Mouse (Mus musculus) forebrain, embryonic 12.5 days (tissue): ENCODE data around the gene Rab43. TPM values are rescaled to one million over a fixed set of nuclear protein-coding genes. Genes with fewer than 3 reads are reported as not detected.

Experiments used
- ATAC-seq: fragments of 200-750 bp; cut with Nextera tagmentation; 2 replicates; pipeline ENCODE4 v1.8.0; 2017; ENCODE audit warnings: moderate TSS enrichment; ENCODE audit not compliant: low FRiP score
- H3K27ac ChIP-seq: fragments of 300-500 bp; sonication (generic); 2 replicates; pipeline ENCODE4 v1.5.1; 2016; ENCODE audit warnings: mild to moderate bottlenecking
- H3K27me3 ChIP-seq: fragments of 300-500 bp; sonication (generic); 2 replicates; pipeline ENCODE4 v1.6.1; 2016; ENCODE audit warnings: mild to moderate bottlenecking
- H3K36me3 ChIP-seq: fragments of 300-500 bp; sonication (generic); replicated peaks from 2 replicates; pipeline ENCODE4 v1.6.1; 2016; ENCODE audit warnings: mild to moderate bottlenecking
- H3K4me1 ChIP-seq: fragments of 300-500 bp; sonication (generic); 2 replicates; pipeline ENCODE4 v1.6.1; 2016
- H3K4me2 ChIP-seq: fragments of 300-500 bp; sonication (generic); 2 replicates; pipeline ENCODE4 v1.6.1; 2016; ENCODE audit warnings: mild to moderate bottlenecking, moderate library complexity
- H3K4me3 ChIP-seq: fragments of 300-500 bp; sonication (generic); replicated peaks from 2 replicates; pipeline ENCODE4 v1.5.1; 2016; ENCODE audit warnings: mild to moderate bottlenecking
- H3K9ac ChIP-seq: fragments of 300-500 bp; sonication (generic); 2 replicates; pipeline ENCODE4 v1.6.1; 2016; ENCODE audit warnings: mild to moderate bottlenecking
- H3K9me3 ChIP-seq: fragments of 300-500 bp; sonication (generic); 2 replicates; pipeline ENCODE4 v1.6.1; 2016
- WGBS: fragments of 180-500 bp; shearing (Covaris S2); methylation state at CpG from one replicate; pipeline ENCODE4 v1.1.7; 2016; 5-methylcytosine and 5-hydroxymethylcytosine counted together
- polyA plus RNA-seq: library from polyadenylated mRNA; unstranded; fragments of >200 nt; fragmentation: Nextera tagmentation; extraction: Ambion mirVana; gene quantifications from 2 replicates; pipeline ENCODE4 v1.2.1, GENCODE M21; 2016

Rab43 gene
- polyA plus RNA-seq, 1 experiment from 2014 or later, result 7.7 TPM

DNA sequence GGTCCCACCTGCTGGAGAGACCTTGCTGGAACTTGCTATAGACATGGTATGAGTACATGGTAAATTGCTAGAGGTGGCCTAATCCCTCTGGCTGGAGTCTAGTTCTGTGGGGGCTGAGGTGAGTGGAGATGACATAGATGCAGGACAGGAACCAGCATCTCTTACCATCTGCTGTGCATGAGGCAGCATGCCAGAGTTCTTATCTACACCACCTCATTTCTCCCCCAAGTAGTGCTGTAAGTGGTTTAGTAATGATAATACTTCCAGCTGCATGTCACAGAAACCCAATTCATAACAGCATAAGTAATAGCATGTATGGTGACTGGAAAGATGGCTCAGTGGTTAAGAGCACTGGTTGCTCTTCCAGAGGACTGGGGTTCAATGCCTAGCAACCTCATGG lies 71.5 kb downstream of the Rab43 start:
- Histone ChIP-seq H3K27me3 (0 out of 2 replicates have a peak, but pooled peaks cover 9% of the 10 kb centered on the region), H3K9ac (no peak overlapping the region), H3K4me2 (no peak overlapping the region), H3K4me3 (no peak overlapping the region), H3K9me3 (no peaks in the 10 kb centered on the region), H3K27ac (no peak overlapping the region), H3K36me3 (no peaks in the 10 kb centered on the region), H3K4me1 (peaks cover 10% of the 10 kb centered on the region)
- no peak for ATAC-seq

- Histone ChIP-seq H3K27ac (no peak overlapping the region), H3K27me3 (peaks cover 14% of the 10 kb centered on the region), H3K4me1 (peaks cover 10% of the 10 kb centered on the region), H3K9me3 (no peaks in the 10 kb centered on the region), H3K36me3 (no peaks in the 10 kb centered on the region), H3K4me2 (no peak overlapping the region), H3K4me3 (no peak overlapping the region), H3K9ac (no peak overlapping the region)
- no peak for ATAC-seq
- 81% methylated on average over 6 of the region's 6 CpGs for WGBS
Measured at GRCm38 (mm10) chr6:87739898-87740297, 72.1 kb downstream of the Rab43 start.

Other genes starting within 250 kb of the Rab43 start
- gene Prokr1, start 221.4 kb downstream of the Rab43 start, polyA plus RNA-seq, result 6.6 and 6.9 TPM in 2 replicates
- gene Aplf, start 140.0 kb downstream of the Rab43 start, polyA plus RNA-seq, result 15.5 and 15.6 TPM in 2 replicates
- gene Efcc1, start 81.3 kb downstream of the Rab43 start, polyA plus RNA-seq, result 1.6 and 2.0 TPM in 2 replicates
- 0.88 and 1.00 TPM in 2 replicates for gene Gp9, start 34.1 kb downstream of the Rab43 start, polyA plus RNA-seq
- gene Gm45140, start 23.6 kb upstream of the Rab43 start, polyA plus RNA-seq, result 3.2 and 3.3 TPM in 2 replicates
- 68.1 and 71.2 TPM in 2 replicates for gene Isy1, start 26.6 kb upstream of the Rab43 start, polyA plus RNA-seq
- 1,030 and 1,055 TPM in 2 replicates for gene Cnbp, start 38.9 kb upstream of the Rab43 start, polyA plus RNA-seq
- 142 and 153 TPM in 2 replicates for gene Copg1, start 75.7 kb upstream of the Rab43 start, polyA plus RNA-seq
- 52.5 and 53.3 TPM in 2 replicates for gene Hmces, start 101.8 kb upstream of the Rab43 start, polyA plus RNA-seq
- gene H1fx, start 169.5 kb upstream of the Rab43 start, polyA plus RNA-seq, result 47.5 and 97.0 TPM in 2 replicates
- gene Rab7, start 233.1 kb upstream of the Rab43 start, polyA plus RNA-seq, result 206 and 217 TPM in 2 replicates